Mouse (Mus musculus): Measurements from ENCODE around the gene Thegl. TPM values are rescaled to one million over a fixed set of nuclear protein-coding genes. Genes with fewer than 3 reads are reported as not detected.

Thegl gene
- polyA plus RNA-seq, 1 experiment from 2014 or later: 1.0 TPM

DNA sequence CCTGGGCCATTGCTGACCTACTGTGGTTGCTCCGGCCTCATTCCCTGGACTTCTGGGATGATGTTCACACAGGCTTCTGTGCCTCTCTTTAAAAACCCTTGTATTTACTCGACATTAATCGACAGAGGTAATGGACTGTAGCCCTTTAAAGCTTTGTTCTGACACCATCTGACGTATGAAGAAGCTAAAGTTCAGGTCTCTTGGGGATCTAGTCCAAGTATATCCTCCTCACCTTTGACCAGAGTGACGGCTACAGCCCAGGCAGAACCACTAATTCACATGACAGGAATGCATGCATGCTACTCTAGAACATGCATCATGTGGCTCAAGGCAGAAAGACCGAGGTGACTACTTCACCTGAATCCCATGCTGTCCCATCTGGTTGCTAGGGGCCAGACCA lies 84.9 kb downstream of the Thegl start:
- H3K36me3 ChIP-seq: no peaks in the 10 kb centered on the region
- H3K4me3 ChIP-seq: no peak overlapping the region
- H3K27me3 ChIP-seq: peaks cover 18% of the 10 kb centered on the region
- 85% methylated on average over 6 of the region's 6 CpGs for WGBS
- no peak overlapping the region for H3K9ac ChIP-seq
- no peak overlapping the region for H3K4me2 ChIP-seq
- H3K27ac ChIP-seq: no peak overlapping the region
- H3K9me3 ChIP-seq: no peaks in the 10 kb centered on the region
- H3K4me1 ChIP-seq (replicated peaks): peaks cover 14% of the 10 kb centered on the region; the same call in 1 of the 2 replicates
- no peak for ATAC-seq (ENCODE audit: low FRiP score)

DNA sequence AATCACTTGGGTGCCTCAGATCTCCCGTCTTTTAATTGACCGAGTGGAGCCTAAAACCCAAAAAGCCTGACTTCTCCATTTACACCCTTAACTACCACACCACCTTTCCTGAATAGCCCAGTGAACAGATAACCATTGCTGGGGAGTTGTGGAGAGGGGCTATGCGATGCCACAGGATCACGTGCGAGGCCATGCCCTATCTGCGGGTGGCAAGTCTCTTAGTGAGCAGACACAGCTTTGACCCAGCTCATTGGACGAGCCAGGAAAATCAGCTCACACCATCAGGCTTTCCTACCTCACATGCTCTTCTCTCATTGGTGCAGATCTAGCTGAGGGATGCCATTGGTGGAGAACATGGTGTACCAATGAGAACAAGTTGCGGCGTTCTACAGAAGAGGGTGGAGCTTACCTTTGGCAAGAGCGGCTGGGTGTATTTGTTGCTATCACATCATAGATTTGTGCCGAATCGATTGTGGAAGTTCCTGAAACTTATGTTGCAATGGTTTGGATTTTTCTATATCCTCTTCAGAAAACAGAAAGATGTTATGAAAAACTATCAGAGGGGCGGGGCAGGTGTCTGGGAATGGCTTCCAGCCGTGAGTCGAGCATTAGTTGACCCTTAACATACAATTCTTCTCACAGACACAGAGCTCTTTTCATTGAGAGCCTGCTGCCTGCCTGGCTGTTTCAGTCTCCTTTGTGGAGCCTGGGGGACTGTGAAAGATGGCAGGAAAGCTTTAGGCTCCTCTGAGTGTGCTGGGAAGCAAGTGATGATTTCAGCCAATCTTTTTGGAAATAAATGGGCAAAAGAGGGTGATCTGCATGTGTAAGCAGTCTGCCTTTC lies 86.9 kb downstream of the Thegl start:
- peaks cover 14% of the 10 kb centered on the region; the same call in 1 of the 2 replicates for H3K4me1 ChIP-seq (replicated peaks)
- no peak overlapping the region for H3K9ac ChIP-seq
- no peak overlapping the region for H3K4me2 ChIP-seq
- 0 out of 2 replicates have a peak, but pooled peaks have one; percentile 63 for ATAC-seq (ENCODE audit: low FRiP score)
- no peaks in the 10 kb centered on the region for H3K36me3 ChIP-seq
- no peak overlapping the region for H3K4me3 ChIP-seq
- 0 out of 2 replicates have a peak, but pooled peaks cover 3% of the 10 kb centered on the region for H3K27me3 ChIP-seq
- 68% methylated on average over 15 of the region's 15 CpGs for WGBS
- peak overlapping the region; percentile 42; the same call in 1 of the 2 replicates for H3K27ac ChIP-seq
- no peaks in the 10 kb centered on the region for H3K9me3 ChIP-seq

DNA sequence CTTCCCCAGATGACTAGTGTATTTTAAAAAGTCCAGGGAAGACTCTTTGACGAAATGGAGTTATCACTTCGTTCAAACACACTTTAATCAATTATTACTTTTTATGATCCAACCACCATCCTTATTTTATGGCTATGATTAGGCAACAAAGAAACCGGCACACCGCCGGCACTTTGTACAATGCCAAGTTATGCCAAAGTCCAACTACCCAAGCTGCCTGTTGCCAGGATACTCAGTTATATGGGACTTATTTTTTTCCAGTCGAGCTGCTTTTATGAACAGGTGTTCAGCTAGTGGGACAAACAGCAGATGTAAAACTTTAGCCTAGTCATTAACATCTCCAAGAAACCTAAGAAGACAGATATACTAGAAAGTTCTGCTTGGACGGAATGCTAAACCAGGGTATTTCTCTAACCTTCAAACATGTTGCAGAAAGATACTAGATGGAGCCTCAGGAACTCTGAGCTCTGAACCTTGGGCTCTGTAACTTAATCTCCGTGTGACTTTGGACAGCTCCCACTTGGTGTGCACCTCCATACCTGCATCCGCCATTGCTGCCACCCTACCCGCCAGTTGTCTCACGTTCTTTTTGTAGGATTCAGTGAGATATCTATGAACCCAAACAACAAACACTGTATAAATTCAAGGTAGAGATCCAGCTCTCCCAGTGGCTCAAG lies 91.5 kb downstream of the Thegl start:
- Histone ChIP-seq H3K27ac (no peak overlapping the region), H3K9ac (no peak overlapping the region), H3K27me3 (0 out of 2 replicates have a peak, but pooled peaks cover 3% of the 10 kb centered on the region), H3K4me2 (no peak overlapping the region), H3K9me3 (no peaks in the 10 kb centered on the region), H3K4me1 (replicated peaks) (peaks cover 16% of the 10 kb centered on the region; the same call in 1 of the 2 replicates), H3K4me3 (no peak overlapping the region), H3K36me3 (no peaks in the 10 kb centered on the region)
- ATAC-seq (ENCODE audit: low FRiP score): no peak
- WGBS: 95% methylated on average over 11 of the region's 11 CpGs

DNA sequence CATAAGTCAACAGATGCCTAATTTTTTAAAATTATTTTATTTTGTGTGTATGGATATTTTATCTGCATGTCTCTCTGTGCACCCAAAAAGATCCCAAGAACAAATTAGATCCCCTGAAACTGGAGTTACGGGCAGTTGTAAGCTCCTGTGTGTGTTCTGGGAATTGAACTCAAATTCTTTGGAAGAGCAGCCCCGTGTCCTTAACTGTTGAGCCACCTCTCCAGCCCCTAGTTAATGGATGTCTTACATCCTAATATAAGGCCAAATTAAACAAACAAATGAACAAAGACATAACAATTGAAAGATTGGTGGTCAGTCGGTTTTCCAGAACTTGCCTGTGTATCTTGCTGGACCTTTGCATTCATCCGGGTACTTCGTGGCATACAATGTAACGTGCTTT lies 93.0 kb downstream of the Thegl start:
- no peak overlapping the region for H3K4me3 ChIP-seq
- no peak overlapping the region for H3K4me2 ChIP-seq
- no peak overlapping the region for H3K9ac ChIP-seq
- H3K4me1 ChIP-seq (replicated peaks): 0 out of 2 replicates have a peak, but pooled peaks cover 7% of the 10 kb centered on the region
- H3K36me3 ChIP-seq: no peaks in the 10 kb centered on the region
- 93% methylated on average over 6 of the region's 6 CpGs for WGBS
- no peaks in the 10 kb centered on the region for H3K27me3 ChIP-seq
- ATAC-seq (ENCODE audit: low FRiP score): no peak
- no peaks in the 10 kb centered on the region for H3K9me3 ChIP-seq
- H3K27ac ChIP-seq: no peak overlapping the region

DNA sequence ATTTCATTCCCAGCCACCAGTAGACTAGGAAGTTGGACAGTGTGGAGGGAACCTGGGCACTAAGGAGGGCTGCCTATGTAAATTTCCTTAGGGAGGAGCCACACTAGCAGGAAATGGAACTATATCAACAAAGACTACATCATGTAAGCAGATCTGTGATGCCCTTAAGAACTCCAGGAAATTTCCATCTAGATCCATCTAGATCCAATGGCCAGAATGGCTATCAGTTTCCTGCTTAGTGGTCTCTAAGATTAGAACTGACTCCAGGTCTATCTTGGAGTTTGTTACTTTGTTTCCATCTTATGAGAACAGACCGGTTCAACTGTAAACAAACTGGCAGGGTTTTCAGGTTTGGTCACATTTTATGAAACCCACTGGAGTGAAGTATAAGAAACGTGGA lies 94.0 kb downstream of the Thegl start:
- no peak for ATAC-seq (ENCODE audit: low FRiP score)
- 91% methylated on average over 2 of the region's 2 CpGs for WGBS

More for the DNA sequence above, 94.0 kb downstream of the Thegl start:
- no peak overlapping the region for H3K27ac ChIP-seq
- H3K36me3 ChIP-seq: no peaks in the 10 kb centered on the region
- H3K4me1 ChIP-seq (replicated peaks): peaks cover 11% of the 10 kb centered on the region
- H3K4me3 ChIP-seq: no peak overlapping the region
- no peaks in the 10 kb centered on the region for H3K9me3 ChIP-seq
- no peak overlapping the region for H3K4me2 ChIP-seq
- H3K9ac ChIP-seq: no peak overlapping the region
- no peaks in the 10 kb centered on the region for H3K27me3 ChIP-seq

Other genes with a start within 250 kb of the Thegl start
- gene Aasdh, start 110.5 kb upstream of the Thegl start, polyA plus RNA-seq (2015; fragmentation: Nextera tagmentation; extraction: Ambion mirVana): 19.6 and 21.3 TPM in 2 replicates
- 174 and 178 TPM in 2 replicates for gene Paics, start 64.7 kb upstream of the Thegl start, polyA plus RNA-seq (2015; fragmentation: Nextera tagmentation; extraction: Ambion mirVana)
- 12.1 and 13.0 TPM in 2 replicates for gene Ppat, start 64.4 kb upstream of the Thegl start, polyA plus RNA-seq (2015; fragmentation: Nextera tagmentation; extraction: Ambion mirVana)
- gene Srp72, start 41.3 kb upstream of the Thegl start, polyA plus RNA-seq (2015; fragmentation: Nextera tagmentation; extraction: Ambion mirVana): 80.3 and 80.9 TPM in 2 replicates
- 0.35 TPM in 1 of 2 replicates, not detected in the other for gene Arl9, start 12.0 kb upstream of the Thegl start, polyA plus RNA-seq (2015; fragmentation: Nextera tagmentation; extraction: Ambion mirVana)
- 4.4 and 6.4 TPM in 2 replicates for gene Hopx, start 99.1 kb downstream of the Thegl start, polyA plus RNA-seq (2015; fragmentation: Nextera tagmentation; extraction: Ambion mirVana)
- gene Spink2, start 195.4 kb downstream of the Thegl start, polyA plus RNA-seq (2015; fragmentation: Nextera tagmentation; extraction: Ambion mirVana): 1.1 and 2.4 TPM in 2 replicates
- 9.8 and 10.1 TPM in 2 replicates for gene Rest, start 249.5 kb downstream of the Thegl start, polyA plus RNA-seq (2015; fragmentation: Nextera tagmentation; extraction: Ambion mirVana)